Mouse (Mus musculus) heart, adult 18-20 months (tissue): Measurements from ENCODE around the gene Sox4. TPM values are rescaled to one million over a fixed set of nuclear protein-coding genes. Genes with fewer than 3 reads are reported as not detected.

Experiments
- DNase-seq, 2 experiments: peaks; one replicate each; pipeline ENCODE4 v3.0.0; 2021 to 2022; ENCODE audit warnings: mixed read lengths in 1 of 2
- total RNA-seq, 2 experiments: library from RNA; stranded (reverse); gene quantifications; 2 replicates each; pipeline ENCODE4 v1.2.3; 2021

The Sox4 gene
- total RNA-seq, 2 experiments from 2014 or later = 7.8 to 12.7 TPM

DNA sequence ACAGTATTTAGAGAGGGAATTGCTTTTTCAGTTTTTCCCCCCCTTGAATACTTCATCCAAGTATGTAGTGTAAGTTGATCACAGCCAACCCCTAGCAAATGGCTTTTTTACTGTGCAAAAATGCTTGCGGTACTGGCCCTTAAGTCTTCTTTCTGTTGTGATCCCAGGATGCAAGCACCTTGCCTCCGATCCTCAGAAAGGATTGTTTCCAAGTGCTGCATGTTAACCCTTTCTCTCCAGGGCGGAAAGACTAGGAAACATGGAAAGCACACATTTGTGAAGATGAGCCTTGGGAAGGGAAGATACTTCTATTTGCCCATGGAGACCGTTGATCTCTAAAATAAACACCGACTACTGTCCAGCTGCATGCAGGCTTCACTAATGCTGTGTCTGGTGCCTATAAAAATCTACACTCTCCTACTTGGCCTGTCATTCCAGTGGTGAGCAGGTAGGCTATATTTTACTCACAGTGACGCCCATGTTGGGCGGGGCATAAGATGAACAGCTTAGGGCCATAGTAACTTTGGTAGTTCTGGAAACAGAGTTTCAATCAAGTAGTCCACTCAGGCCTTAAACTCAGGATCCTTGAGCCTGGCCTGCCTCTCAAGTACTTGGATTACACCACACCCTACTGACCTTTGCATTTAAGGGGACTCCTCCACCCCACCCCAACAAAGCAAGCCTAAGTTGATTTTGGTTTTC is 5.6 kb downstream of the Sox4 start:
- no peak for DNase-seq

DNA sequence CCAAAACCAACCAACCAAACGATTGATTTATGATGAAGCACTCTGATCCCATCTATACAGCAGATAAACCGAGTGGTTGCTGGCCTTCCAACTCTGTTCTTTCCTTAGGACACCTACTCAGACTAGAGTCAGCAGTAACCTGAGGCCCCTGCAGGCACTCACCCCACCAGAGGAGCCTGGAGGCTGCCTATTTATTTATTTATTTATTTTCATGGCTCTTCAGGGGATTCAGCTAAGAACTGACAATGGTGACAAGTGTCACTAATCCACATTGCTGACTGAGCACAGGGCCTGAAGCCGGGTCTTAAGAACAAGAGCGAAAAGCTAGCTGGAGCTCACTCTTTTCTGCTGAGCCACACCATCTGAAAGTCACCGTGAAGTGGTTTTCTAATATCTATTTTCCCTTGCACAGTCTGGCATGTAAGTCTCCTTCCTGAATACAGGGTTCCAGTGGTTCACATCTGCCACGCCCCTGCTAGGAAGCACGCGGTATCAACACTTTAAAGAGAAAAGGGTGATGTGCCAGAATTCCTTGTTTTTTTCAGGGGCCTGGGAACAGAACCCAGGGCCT is 6.9 kb downstream of the Sox4 start:
- no peak for DNase-seq

DNA sequence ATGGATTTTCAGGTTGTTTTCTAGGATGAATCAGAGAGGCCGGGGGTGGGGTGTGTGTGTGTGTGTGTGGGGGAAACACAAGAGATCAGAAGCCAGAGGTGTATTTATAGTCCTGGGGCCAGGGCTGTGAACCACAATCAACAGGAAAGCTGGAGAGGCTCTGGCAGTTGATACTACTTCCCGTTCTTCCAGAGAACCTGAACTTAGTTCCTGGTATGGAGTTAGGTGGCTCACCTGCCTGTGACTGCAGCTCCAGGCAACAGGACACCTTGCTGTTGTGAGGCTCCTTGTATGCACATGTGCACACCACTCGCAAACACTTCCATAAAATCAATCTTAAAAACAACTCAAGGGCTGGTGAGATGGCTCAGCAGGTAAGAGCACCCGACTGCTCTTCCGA is 7.8 kb downstream of the Sox4 start:
- no peak for DNase-seq

DNA sequence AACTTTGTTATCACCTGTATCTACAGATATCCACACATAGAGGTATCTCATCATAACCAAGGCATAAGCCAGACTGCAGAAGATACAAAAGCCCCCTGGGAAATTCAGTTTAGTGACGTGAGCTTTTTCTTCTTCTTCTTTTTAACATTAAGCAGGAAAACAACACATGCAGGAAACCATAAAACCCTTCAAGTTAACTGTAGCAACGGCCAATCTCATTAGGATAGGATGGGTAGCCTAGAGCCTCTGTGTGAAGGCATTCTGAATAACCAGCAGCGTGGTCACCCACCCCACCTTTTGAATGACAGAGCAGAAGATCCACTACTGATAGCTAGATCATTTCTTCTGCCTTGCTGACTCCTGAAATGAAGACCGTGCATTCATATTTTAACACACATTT is 10.6 kb downstream of the Sox4 start:
- no peak for DNase-seq

DNA sequence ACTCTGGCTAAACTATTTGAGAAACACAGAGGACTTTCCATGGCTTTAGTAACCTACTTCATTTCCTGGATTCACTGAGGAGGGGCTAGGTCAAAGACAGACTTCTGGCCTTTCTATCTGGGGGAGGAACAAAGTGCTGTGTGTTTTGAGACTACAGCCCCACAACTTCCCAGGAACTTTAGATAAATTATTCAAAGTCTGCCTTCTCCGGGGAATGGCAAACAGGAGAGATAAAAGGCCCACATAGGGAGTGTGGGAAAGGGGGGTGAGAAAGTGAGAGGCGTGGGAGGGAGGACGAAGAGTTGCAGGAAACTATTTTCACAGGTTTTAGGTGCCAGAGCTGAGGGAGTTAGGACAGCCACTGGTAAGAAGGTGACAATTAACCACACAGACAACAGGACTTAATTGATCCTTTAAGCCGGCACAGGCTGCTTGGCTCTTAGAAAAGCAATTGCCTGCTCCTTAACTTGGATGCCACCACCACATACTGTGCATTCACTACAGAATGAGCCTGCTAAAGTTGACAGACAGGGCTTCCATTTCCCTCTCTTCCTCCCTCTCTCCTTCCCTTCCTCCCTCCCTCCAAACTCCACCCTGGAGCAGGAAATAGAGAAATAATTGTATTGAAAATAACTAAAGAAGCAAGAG is 11.4 kb downstream of the Sox4 start:
- DNase-seq = no peak

DNA sequence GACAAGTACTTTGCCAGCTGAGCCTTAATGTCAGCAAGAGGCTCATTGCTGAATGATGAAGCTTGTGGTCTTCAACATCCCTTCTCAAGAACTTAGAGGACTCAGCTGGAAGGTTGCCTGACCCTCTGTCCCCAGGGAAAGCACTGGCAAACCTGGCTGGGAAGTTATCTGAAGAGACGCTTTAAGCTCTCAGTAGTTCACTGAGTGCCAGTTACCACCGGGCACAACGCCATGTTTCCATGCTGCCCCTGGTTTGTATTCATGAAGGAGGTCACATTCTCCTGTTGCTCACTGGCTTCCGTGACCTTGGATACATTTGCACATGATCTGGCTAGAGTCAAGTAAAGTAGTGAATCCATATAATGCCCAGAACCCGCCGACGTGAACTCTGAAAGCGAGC is 20.1 kb downstream of the Sox4 start:
- peak; percentile 88 to 90 for DNase-seq

DNA sequence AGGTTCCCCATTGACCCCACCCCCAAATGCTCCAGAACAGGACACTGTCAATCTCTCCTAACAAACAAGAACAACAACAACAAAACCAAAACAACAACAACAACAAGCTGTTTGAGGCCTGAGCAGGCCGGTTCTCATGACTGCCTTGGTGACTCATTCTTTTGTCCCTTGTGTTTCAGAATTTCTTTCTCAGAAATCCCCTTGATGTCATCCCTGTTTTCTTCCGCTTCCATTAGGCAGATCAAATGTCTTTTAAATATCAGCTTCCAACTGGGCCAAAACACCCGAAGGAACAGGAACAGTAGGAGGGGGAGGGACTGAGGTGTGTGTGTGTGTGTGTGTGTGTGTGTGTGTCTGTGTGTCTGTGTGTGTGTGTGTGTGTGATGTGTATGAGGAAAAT is 21.7 kb downstream of the Sox4 start:
- DNase-seq = no peak

DNA sequence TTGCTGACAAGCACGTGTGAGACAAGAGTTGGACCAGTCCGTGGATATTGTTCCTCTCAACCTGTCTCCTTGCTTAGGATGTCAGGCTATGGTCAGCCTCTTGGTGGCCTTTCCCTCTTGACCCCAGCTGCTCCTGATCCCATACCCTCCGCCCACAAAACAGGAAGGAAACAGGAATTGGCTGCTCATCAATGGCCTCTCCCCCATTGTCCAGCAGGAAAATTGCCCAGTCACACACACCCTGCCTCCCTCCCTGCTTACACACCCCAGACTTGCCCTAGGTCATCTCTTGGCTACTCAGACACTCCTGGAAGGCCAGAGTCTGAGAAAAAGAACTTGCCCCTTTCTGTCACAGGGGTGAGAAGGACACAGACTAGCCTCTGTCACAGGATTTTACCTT is 22.2 kb downstream of the Sox4 start:
- DNase-seq = peak; percentile 38 to 72

DNA sequence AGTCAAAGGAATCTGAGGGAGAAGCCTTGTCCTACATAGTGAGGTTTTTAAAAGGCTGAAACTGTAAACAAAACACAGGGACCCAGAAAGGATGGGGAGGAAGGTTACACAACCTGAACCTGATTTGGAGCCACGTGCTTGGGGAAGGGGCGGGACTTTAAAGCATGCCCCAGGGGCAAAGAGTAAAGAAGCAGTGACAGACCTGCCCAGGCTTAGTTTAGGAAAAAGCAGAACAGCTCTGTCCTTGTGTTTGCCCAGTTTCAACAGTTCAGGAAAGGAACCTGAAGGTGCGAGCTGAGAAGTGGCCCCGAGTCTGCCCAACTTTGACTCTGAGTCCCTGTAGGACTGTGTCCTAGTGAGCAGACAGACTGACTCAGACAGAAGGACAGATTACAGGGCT is 23.1 kb downstream of the Sox4 start:
- DNase-seq = no peak

DNA sequence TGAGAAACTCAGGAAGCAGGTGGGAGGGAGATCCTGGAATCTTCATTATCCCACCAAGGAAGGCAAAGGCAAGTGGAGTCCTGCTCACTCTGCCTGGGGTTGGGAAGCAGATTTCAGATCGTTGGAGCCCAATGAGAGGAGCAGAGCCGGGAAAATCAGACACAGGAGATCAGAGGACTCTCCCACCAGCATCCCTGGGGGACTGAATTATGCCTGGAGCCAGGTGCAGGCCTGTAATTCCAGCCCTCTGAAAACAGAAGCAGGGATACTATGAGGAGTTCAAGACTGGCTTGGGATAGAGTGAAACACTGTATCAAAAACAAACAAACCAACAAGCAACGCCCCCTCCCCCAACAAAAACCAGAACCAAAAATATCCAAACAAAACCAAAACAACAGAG is 23.6 kb downstream of the Sox4 start:
- DNase-seq = no peak

DNA sequence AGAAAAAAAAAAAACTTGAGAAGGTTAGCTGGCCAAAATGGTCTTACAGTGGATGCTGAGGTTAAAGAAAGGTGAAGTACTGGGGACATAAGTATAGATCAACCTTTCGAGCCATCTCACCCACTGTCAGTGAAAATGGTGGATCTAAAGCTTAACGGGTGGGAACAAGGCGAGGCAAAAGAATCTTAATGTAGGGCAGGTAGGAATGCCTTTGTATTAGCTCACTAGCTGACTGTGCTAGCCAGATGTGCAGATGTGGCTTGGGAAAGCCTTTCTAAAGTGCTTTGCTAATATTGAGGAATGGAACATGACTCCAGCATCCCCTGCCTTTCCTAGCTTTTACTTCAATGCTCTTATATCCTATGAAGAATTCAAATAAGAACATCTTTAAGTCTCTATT is 30.4 kb downstream of the Sox4 start:
- DNase-seq = no peak

DNA sequence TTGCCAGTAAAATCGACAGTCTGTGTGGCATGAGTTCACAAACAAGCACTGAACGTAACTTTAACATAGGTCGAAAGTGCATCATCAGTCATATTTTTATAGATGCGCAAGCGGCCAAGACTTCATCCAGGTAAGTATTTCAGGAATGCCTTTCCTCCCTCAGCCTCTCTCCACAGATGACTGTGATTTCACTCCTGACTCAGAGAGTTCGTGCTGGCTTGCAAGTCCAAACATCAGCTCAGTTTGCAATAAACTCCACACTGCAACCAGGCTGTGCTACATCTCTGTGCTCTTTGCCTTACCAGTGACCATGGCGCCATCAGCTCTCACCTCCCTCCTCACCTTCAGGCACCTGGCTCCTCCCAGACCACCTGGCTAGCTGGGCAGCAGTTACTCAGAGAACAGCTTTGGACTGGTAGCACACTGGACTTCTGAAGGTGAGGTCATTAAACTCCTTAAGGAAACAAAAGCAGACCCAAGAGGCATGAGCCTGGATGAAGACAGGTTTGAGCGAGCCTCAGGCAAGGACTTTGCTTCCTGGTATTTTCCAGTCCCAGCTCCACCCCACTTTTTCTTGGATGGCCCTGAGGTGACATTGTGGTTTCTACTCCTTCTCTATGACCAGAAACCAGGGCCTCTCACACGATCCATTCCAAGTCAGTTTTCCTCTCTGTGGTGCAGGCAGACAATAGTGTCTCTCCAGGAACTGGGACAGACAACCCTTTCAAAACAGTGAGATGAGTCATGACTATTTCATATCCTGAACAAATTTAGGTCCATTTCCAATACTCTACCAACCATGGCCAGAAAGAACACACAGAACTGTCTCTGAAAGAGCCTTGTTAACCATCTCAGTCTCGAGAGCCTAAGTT is 35.9 kb downstream of the Sox4 start:
- no peak for DNase-seq

DNA sequence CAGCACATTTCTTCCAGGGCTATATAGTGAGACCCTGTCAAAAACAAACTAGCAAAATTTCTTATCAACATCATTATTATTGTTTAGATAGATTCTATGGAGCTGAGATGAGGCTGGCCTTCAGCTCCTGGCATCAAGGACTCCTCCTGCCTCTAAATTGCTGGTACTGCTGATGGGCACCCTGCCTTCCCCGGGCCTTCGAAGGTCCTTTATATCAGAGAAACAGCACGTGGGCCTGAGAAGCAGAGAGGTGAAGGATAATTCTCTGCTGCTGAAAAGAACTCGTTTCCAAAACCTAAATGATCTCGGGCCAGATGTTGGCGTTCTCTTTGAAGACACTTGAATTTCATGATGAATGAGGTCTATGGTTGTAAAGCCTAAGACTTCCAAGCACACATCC is 39.9 kb downstream of the Sox4 start:
- no peak for DNase-seq

DNA sequence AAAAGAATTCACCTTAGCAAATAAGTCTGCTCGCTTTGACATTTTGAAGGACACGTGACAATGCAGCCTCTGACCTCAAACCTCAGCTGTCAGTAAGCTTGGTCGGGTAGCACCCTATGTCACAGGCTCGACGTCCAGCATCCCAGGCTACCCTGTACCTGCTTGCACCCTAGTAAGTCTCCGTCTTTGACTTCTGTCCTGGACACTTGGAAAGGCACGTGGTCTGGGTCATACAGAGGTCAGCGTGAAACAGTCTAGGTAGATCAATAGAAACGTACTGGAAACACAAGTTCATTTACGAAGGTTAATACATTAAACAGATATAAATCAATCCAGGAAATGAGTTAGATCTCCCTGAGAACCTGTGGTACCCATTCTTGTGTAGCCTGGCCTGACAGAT is 46.5 kb downstream of the Sox4 start:
- no peak for DNase-seq
